Mouse (Mus musculus) G1E-ER4 (cell line): ENCODE data around the gene Hist1h2bh. TPM values are rescaled to one million over a fixed set of nuclear protein-coding genes. Genes with fewer than 3 reads are reported as not detected.

Source experiments
- GATA1 ChIP-seq: IDR thresholded peaks from one replicate; pipeline ENCODE4 v1.8.0; 2012; ENCODE audit warnings: low read length, inconsistent platforms
- polyA plus RNA-seq: library from polyadenylated mRNA; stranded (reverse); fragments of >175 nt; gene quantifications from 2 replicates; pipeline ENCODE4 v1.2.3, GENCODE M21; 2012

Gene Hist1h2bh
- polyA plus RNA-seq, 1 experiment, result 2.5 TPM

- TF ChIP-seq GATA1, result no peak
Measured at GRCm38 (mm10) chr13:23499943-23500342, 43.2 kb downstream of the Hist1h2bh start.

DNA sequence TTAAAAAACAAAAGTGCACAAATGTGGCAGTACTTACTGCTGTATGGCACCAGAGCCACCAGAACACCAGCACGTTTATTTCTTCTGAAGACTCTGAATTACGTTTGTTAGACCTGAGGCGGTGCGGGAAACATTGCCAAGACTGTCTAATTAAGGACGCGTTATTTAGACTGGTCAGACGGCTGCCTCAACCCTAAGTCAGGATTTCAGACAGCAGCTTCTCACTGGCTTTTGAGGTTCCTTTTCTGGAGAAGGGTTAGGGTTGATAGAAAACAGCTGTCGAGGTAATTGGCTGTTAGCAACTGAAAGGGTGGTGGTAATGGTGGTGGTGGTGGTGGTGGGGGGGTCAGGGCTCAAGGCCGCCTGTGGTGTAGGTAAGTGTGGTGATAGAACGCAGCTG, 44.5 kb downstream of the Hist1h2bh start:
- no peak for TF ChIP-seq GATA1

- TF ChIP-seq GATA1, result no peak
Measured at GRCm38 (mm10) chr13:23497656-23498321, 45.4 kb downstream of the Hist1h2bh start.

GRCm38 (mm10) chr13:23495526-23495925, 47.7 kb downstream of the Hist1h2bh start:
- no peak for TF ChIP-seq GATA1

- no peak for TF ChIP-seq GATA1
Measured at GRCm38 (mm10) chr13:23491990-23492389, 51.2 kb downstream of the Hist1h2bh start.

Other genes with a start within 250 kb of the Hist1h2bh start
- gene Zfp322a, start 174.2 kb downstream of the Hist1h2bh start, polyA plus RNA-seq, result 0.73 and 0.85 TPM in 2 replicates
- 9.3 and 9.8 TPM in 2 replicates for gene Abt1, start 119.5 kb downstream of the Hist1h2bh start, polyA plus RNA-seq
- gene Btn1a1, start 77.5 kb downstream of the Hist1h2bh start, polyA plus RNA-seq, result 2.4 and 4.2 TPM in 2 replicates
- gene Btn2a2, start 54.5 kb downstream of the Hist1h2bh start, polyA plus RNA-seq, result not detected in 2 replicates
- 18.1 and 20.2 TPM in 2 replicates for gene Hist1h4h, start 12.3 kb downstream of the Hist1h2bh start, polyA plus RNA-seq
- gene Hist1h2af, start 9.5 kb downstream of the Hist1h2bh start, polyA plus RNA-seq, result 2,691 and 3,312 TPM in 2 replicates
- gene Hist1h3g, start 8.0 kb downstream of the Hist1h2bh start, polyA plus RNA-seq, result 17.3 and 23.2 TPM in 2 replicates
- 5.7 and 6.3 TPM in 2 replicates for gene Hist1h3f, start 660 bp upstream of the Hist1h2bh start, polyA plus RNA-seq
- 18.7 and 20.6 TPM in 2 replicates for gene Hist1h4f, start 8.3 kb upstream of the Hist1h2bh start, polyA plus RNA-seq
- 0.81 and 0.89 TPM in 2 replicates for gene Hist1h1d, start 9.9 kb upstream of the Hist1h2bh start, polyA plus RNA-seq
- gene Hist1h3e, start 19.0 kb upstream of the Hist1h2bh start, polyA plus RNA-seq, result 11.7 and 13.1 TPM in 2 replicates
- 18.2 and 26.0 TPM in 2 replicates for gene Hist1h2ae, start 27.8 kb upstream of the Hist1h2bh start, polyA plus RNA-seq
- gene Hist1h2bg, start 28.0 kb upstream of the Hist1h2bh start, polyA plus RNA-seq, result 21.9 and 32.9 TPM in 2 replicates
- 8.5 and 12.9 TPM in 2 replicates for gene Hist1h2bf, start 30.8 kb upstream of the Hist1h2bh start, polyA plus RNA-seq
- 1.8 and 6.5 TPM in 2 replicates for gene Hist1h2ad, start 31.0 kb upstream of the Hist1h2bh start, polyA plus RNA-seq
- 3.8 and 4.0 TPM in 2 replicates for gene Hist1h3d, start 32.4 kb upstream of the Hist1h2bh start, polyA plus RNA-seq
- gene Hist1h4d, start 38.2 kb upstream of the Hist1h2bh start, polyA plus RNA-seq, result 22.9 and 29.6 TPM in 2 replicates
- 0.92 and 1.2 TPM in 2 replicates for gene Hist1h2be, start 77.7 kb upstream of the Hist1h2bh start, polyA plus RNA-seq
- gene Hist1h1e, start 79.2 kb upstream of the Hist1h2bh start, polyA plus RNA-seq, result 5.9 and 7.2 TPM in 2 replicates
- 1.0 and 2.0 TPM in 2 replicates for gene Hist1h2ac, start 140.6 kb upstream of the Hist1h2bh start, polyA plus RNA-seq
- gene Hist1h2bc, start 140.8 kb upstream of the Hist1h2bh start, polyA plus RNA-seq, result 16.7 and 25.9 TPM in 2 replicates
- not detected in 2 replicates for gene Hist1h1t, start 152.4 kb upstream of the Hist1h2bh start, polyA plus RNA-seq
- gene Hist1h4c, start 155.1 kb upstream of the Hist1h2bh start, polyA plus RNA-seq, result 4.1 and 4.5 TPM in 2 replicates
- not detected in 2 replicates for gene Hfe, start 167.5 kb upstream of the Hist1h2bh start, polyA plus RNA-seq
- gene Hist1h1c, start 195.4 kb upstream of the Hist1h2bh start, polyA plus RNA-seq, result 32.4 and 36.9 TPM in 2 replicates
- 12.2 and 13.4 TPM in 2 replicates for gene Hist1h3c, start 202.2 kb upstream of the Hist1h2bh start, polyA plus RNA-seq
- gene Hist1h2bb, start 203.3 kb upstream of the Hist1h2bh start, polyA plus RNA-seq, result 6.6 and 10.7 TPM in 2 replicates
- gene Hist1h2ab, start 207.7 kb upstream of the Hist1h2bh start, polyA plus RNA-seq, result 30.3 and 45.7 TPM in 2 replicates
- 11.4 and 12.4 TPM in 2 replicates for gene Hist1h3b, start 208.9 kb upstream of the Hist1h2bh start, polyA plus RNA-seq
- 9.0 and 10.6 TPM in 2 replicates for gene Hist1h4b, start 213.6 kb upstream of the Hist1h2bh start, polyA plus RNA-seq
- 31.9 and 40.7 TPM in 2 replicates for gene Hist1h4a, start 217.8 kb upstream of the Hist1h2bh start, polyA plus RNA-seq
- 3.9 and 6.7 TPM in 2 replicates for gene Hist1h3a, start 219.0 kb upstream of the Hist1h2bh start, polyA plus RNA-seq
- gene Hist1h1a, start 220.3 kb upstream of the Hist1h2bh start, polyA plus RNA-seq, result 0.33 and 1.8 TPM in 2 replicates
- gene Trim38, start 226.5 kb upstream of the Hist1h2bh start, polyA plus RNA-seq, result not detected in 2 replicates